Mouse (Mus musculus): ENCODE measurements around the gene Stk11. TPM values are rescaled to one million over a fixed set of nuclear protein-coding genes. Genes with fewer than 3 reads are reported as not detected.

Stk11 gene
- total and polyA plus RNA-seq, 3 experiments: 47.4 to 94.9 (median 65.9) TPM

- H3K79me2 ChIP-seq (replicated peaks; ENCODE audit: control insufficient read depth, extremely low read depth, insufficient read depth, poor library complexity, severe bottlenecking): peaks cover 18% of the 10 kb centered on the region
- no peak overlapping the region for H3K4me2 ChIP-seq (ENCODE audit: insufficient read depth, low read depth, poor library complexity, severe bottlenecking)
- H3K9ac ChIP-seq (ENCODE audit: insufficient read depth, low read depth): no peak overlapping the region
- TF ChIP-seq MXI1 (IDR thresholded peaks at IDR 0.05; ENCODE audit: low read depth, low read length) (no peak), CTCF (conservative IDR thresholded peaks at IDR 0.05 in 1 of 2, IDR thresholded peaks at IDR 0.05 in 1 of 2; ENCODE audit: low read depth in 2 of 2, low read length in 2 of 2) (no peak), UBTF (IDR thresholded peaks at IDR 0.05; ENCODE audit: low read depth, low read length) (no peak), MYC (IDR thresholded peaks at IDR 0.05; ENCODE audit: low read depth, low read length) (no peak), NELFE (IDR thresholded peaks at IDR 0.05; ENCODE audit: low read depth, low read length) (no peak), ETS1 (conservative IDR thresholded peaks at IDR 0.05; ENCODE audit: low read depth, low read length) (no peak), RAD21 (IDR thresholded peaks at IDR 0.05; ENCODE audit: low read depth, low read length) (no peak), EP300 (IDR thresholded peaks at IDR 0.05; ENCODE audit: low read length) (no peak), RCOR1 (conservative IDR thresholded peaks at IDR 0.05; ENCODE audit: low read depth, low read length) (no peak), CHD2 (IDR thresholded peaks at IDR 0.05; ENCODE audit: low read length) (no peak), MAFK (IDR thresholded peaks at IDR 0.05; ENCODE audit: insufficient replicate concordance, low read length) (no peak)
- no peaks in the 10 kb centered on the region for H3K9me3 ChIP-seq (replicated peaks; ENCODE audit: low read length)
- in situ Hi-C loops (cut with MboI; ENCODE audit: low pct_ligation_motif_present, low pct_unique_long_range_greater_than_20kb, low sequenced_read_pairs): loop anchor here (5.0 kb wide), 1 partner anchor 157 kb away; the partner anchor contains the start of gene Cnn2
- H3K36me3 ChIP-seq (replicated peaks in 1 of 2; ENCODE audit: control insufficient read depth in 1 of 2, insufficient read depth in 1 of 2, low read length in 1 of 2): peaks cover 31 to 42% of the 10 kb centered on the region in 2 experiments
- H3K4me3 ChIP-seq (replicated peaks in 1 of 3; ENCODE audit: low read depth in 2 of 3, low read length in 2 of 3, poor library complexity in 1 of 3): no peak overlapping the region
- H3K27me3 ChIP-seq (replicated peaks): peaks cover 14% of the 10 kb centered on the region
- no peak overlapping the region for H3K27ac ChIP-seq (ENCODE audit: insufficient read depth, low read depth)
- dilution Hi-C loops (cut with MboI; ENCODE audit: extremely low pct_ligation_motif_present, extremely low pct_unique_long_range_greater_than_20kb, low sequenced_read_pairs): no loop called here
- H3K4me1 ChIP-seq (ENCODE audit: control insufficient read depth in 1 of 2, insufficient read depth in 2 of 2): peaks cover 31 to 67% of the 10 kb centered on the region in 2 experiments
- DNase-seq (ENCODE audit: extremely low read depth): no peak
Observed at GRCm38 (mm10) chr10:80144159-80144558, 28.6 kb downstream of the Stk11 start.

DNA sequence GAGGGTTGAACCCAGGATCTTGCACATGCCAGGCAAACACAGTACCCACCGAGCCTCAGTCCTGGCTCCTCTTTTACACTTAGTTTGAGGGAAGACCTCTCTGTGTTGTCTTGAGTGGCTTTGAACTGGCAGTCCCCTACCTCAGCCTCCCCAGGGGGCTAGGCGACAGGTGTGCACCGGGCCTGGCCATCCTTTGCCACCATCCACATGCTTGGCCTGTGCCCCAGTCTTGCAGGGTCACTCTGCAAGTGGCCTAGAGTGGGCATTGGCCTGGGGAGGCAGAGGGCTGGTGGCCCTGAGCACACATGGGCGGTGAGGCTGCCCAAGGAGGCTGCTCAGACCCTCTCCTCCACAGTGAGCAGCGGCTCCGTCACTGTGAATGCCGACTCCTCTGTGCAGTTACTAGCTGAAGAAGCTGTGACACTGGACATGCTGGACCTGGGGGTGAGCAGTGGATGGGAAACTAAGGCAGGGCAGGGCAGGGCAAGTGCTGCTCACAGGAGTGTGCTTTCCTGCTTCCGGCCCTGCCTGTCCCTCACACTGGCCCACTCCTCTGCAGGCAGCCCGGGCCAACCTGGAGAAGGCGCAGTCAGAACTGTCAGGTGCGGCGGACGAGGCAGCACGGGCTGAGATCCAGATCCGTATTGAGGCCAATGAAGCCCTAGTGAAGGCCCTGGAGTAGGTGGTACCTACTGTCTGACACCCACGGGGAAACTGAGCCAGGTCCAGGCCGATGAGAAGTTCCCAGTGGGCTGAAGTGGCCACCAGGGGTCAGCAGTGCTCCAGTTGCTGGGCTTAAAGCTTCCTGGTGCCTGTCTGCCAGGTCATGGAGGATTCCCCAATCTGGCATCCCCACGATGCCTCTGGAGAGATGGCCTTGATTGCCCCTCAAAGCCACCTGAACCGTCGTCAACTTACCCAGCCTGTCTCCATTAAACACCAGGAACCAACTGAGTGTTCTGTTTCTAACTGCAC lies 29.5 kb downstream of the Stk11 start:
- Histone ChIP-seq H3K79me2 (replicated peaks; ENCODE audit: control insufficient read depth, extremely low read depth, insufficient read depth, poor library complexity, severe bottlenecking) (peaks cover 18% of the 10 kb centered on the region), H3K27ac (ENCODE audit: insufficient read depth, low read depth) (no peak overlapping the region), H3K27me3 (replicated peaks) (peaks cover 5% of the 10 kb centered on the region), H3K4me1 (ENCODE audit: control insufficient read depth in 1 of 2, insufficient read depth in 2 of 2) (peaks cover 31 to 60% of the 10 kb centered on the region in 2 experiments), H3K9me3 (replicated peaks; ENCODE audit: low read length) (no peaks in the 10 kb centered on the region), H3K36me3 (replicated peaks in 1 of 2; ENCODE audit: control insufficient read depth in 1 of 2, insufficient read depth in 1 of 2, low read length in 1 of 2) (peaks cover 31 to 42% of the 10 kb centered on the region in 2 experiments), H3K9ac (ENCODE audit: insufficient read depth, low read depth) (no peak overlapping the region), H3K4me3 (replicated peaks in 1 of 3; ENCODE audit: low read depth in 2 of 3, low read length in 2 of 3, poor library complexity in 1 of 3) (no peak overlapping the region), H3K4me2 (ENCODE audit: insufficient read depth, low read depth, poor library complexity, severe bottlenecking) (no peak overlapping the region)
- no peak for DNase-seq (ENCODE audit: extremely low read depth)
- dilution Hi-C loops (cut with MboI; ENCODE audit: extremely low pct_ligation_motif_present, extremely low pct_unique_long_range_greater_than_20kb, low sequenced_read_pairs): no loop called here
- in situ Hi-C loops (cut with MboI; ENCODE audit: low pct_ligation_motif_present, low pct_unique_long_range_greater_than_20kb, low sequenced_read_pairs): loop anchor here (5.0 kb wide), 1 partner anchor 158 kb away; the partner anchor contains the start of gene Cnn2
- TF ChIP-seq SMC3 (IDR thresholded peaks at IDR 0.05; ENCODE audit: low read depth, low read length) (peak; percentile 94), E2F4 (IDR thresholded peaks at IDR 0.05; ENCODE audit: insufficient replicate concordance, low read depth, low read length) (no peak), MAZ (IDR thresholded peaks at IDR 0.05; ENCODE audit: low read depth, low read length) (no peak), IRF4 (IDR thresholded peaks at IDR 0.05; ENCODE audit: low read depth, low read length) (peak; percentile 19; the same call in 1 of the 2 replicates), CTCF (conservative IDR thresholded peaks at IDR 0.05 in 1 of 2, IDR thresholded peaks at IDR 0.05 in 1 of 2; ENCODE audit: low read depth in 2 of 2, low read length in 2 of 2) (peak; percentile 61 to 88; a peak in 3 of 4 replicates), MXI1 (IDR thresholded peaks at IDR 0.05; ENCODE audit: low read depth, low read length) (no peak), NRF1 (IDR thresholded peaks at IDR 0.05; ENCODE audit: low read depth, low read length) (no peak), KAT2A (IDR thresholded peaks at IDR 0.05; ENCODE audit: insufficient replicate concordance, low read length) (no peak), ZC3H11A (IDR thresholded peaks at IDR 0.05; ENCODE audit: low read depth, low read length) (peak; percentile 68), USF1 (IDR thresholded peaks at IDR 0.05; ENCODE audit: low read depth, low read length) (no peak), JUND (conservative IDR thresholded peaks at IDR 0.05; ENCODE audit: low read depth, low read length) (no peak), ZMIZ1 (IDR thresholded peaks at IDR 0.05; ENCODE audit: low read depth, low read length) (no peak), HCFC1 (IDR thresholded peaks at IDR 0.05; ENCODE audit: low read depth, low read length) (no peak), GABPA (IDR thresholded peaks at IDR 0.05; ENCODE audit: insufficient replicate concordance, low read depth, low read length) (no peak), ETS1 (conservative IDR thresholded peaks at IDR 0.05; ENCODE audit: low read depth, low read length) (no peak), TBP (conservative IDR thresholded peaks at IDR 0.05; ENCODE audit: low read depth, low read length) (no peak), RAD21 (IDR thresholded peaks at IDR 0.05; ENCODE audit: low read depth, low read length) (peak; percentile 79), UBTF (IDR thresholded peaks at IDR 0.05; ENCODE audit: low read depth, low read length) (no peak), MAX (IDR thresholded peaks at IDR 0.05; ENCODE audit: low read length) (no peak), ZNF384 (IDR thresholded peaks at IDR 0.05; ENCODE audit: low read depth, low read length) (no peak), MAFK (IDR thresholded peaks at IDR 0.05; ENCODE audit: insufficient replicate concordance, low read length) (no peak), POLR2AphosphoS2 (IDR thresholded peaks at IDR 0.05; ENCODE audit: low read depth, low read length) (no peak), ELF1 (IDR thresholded peaks at IDR 0.05; ENCODE audit: low read depth, low read length) (peak; percentile 40; the same call in 1 of the 2 replicates), MYC (IDR thresholded peaks at IDR 0.05; ENCODE audit: low read depth, low read length) (no peak)

Measured in CH12.LX (cell line).